Mouse (Mus musculus): ENCODE measurements at regions not wholly inside any gene's neighbourhood (a gene's known extent, or its start where the extent isn't known, plus 50 kb on each side); places are given as distances from the start of the nearest gene placed in this dataset.

DNA sequence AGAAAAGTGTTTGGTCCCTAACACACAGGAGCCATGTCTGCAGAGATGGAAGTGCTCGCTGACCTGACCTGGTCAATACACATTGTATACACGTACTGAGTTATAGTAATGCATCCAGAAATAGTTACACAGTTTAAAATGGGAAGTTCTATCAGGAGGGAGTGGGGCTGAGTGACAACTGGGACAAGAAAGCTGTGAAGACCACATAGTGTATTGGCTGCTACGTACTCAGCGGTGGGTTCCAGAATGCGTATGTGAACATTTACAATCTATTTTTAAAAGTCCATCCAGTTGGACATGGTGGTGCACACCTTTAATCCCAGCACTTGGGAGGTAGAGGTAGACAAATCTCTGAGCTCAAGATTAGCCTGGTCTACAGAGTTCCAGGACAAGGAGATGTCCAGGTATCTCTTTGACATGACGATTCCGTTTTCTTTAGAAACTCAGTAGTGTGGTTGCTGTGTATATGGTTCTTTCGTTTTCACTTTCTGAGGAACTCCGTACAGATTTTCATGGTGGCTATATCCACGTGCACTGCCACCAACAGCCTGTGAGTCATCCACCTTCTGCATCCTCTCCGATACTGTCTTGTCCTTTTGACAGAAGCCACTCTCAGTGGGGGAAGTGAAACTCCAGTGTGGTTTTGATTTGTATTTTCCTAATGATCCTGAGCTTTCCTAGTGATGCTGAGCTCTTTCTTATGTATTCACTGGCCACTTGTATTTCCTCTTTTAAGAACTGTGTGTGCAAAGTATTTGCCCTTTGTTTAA is 110.1 kb upstream of the Pde7b start:
- TF ChIP-seq CTCF (IDR thresholded peaks at IDR 0.05; ENCODE audit: low read depth, low read length) (no peak), POLR2A (IDR thresholded peaks at IDR 0.05; ENCODE audit: extremely low read depth, insufficient read depth, low read length) (no peak)
